Mouse (Mus musculus): ENCODE measurements around the gene Espl1.
A peak's percentile ranks its signal among the peaks of the same experiment; 100 is the strongest.

Gene Espl1

GRCm38 (mm10) chr15:102295633-102296367 lies at the start of gene Espl1:
TSS of gene Espl1 (plus strand) at chr15:102296266.
- DNase-seq (ENCODE audit: low read depth, low spot score) = peak; percentile 85

GRCm38 (mm10) chr15:102246866-102247251 lies 49.2 kb upstream of the Espl1 start:
- DNase-seq (ENCODE audit: low read depth, low spot score) = peak; percentile 93

DNA sequence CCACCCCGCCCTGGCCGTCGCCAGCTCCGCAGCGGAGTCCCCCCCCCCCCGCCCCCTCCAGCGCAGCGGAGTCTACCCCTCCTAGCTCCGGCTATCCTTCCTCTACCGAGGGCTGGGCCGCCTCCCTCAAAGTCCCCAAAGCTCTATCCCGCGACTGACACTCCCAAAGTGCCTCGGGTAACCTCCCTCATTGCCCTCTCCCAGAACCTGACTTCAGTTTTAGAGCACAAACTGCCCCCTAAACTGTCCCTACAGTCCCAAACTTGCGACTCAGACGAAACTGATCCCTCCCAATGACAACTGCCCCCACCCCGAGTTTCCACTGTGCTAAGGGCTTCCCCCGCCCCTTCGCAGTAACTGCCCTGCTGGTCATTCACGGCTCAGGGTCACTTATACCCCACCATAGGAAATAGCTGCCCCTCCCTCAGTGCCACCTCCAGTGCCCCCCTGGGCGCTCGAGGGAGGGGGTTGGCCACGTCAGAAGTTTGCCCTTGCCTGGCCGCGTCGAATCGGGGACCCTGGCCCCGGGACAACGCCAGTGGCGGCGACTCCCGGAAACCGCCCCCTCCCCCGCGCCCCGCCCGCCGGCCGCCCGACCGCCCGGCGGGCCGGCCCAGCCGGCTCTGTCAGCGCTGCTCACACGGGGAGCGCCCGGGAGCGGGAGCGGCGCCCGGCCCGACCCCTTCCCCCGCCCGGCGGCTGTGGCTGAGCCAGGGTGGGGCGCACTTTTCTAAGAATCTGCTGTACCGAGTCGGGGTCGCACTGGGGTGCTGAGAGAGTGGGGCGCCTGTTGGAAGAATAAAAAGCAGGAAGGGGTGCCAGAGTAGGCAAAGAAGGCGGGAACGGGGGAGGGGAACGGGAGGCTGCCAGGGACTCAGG lies 48.6 kb upstream of the Espl1 start:
- DNase-seq (ENCODE audit: low read depth, low spot score) = no peak

DNA sequence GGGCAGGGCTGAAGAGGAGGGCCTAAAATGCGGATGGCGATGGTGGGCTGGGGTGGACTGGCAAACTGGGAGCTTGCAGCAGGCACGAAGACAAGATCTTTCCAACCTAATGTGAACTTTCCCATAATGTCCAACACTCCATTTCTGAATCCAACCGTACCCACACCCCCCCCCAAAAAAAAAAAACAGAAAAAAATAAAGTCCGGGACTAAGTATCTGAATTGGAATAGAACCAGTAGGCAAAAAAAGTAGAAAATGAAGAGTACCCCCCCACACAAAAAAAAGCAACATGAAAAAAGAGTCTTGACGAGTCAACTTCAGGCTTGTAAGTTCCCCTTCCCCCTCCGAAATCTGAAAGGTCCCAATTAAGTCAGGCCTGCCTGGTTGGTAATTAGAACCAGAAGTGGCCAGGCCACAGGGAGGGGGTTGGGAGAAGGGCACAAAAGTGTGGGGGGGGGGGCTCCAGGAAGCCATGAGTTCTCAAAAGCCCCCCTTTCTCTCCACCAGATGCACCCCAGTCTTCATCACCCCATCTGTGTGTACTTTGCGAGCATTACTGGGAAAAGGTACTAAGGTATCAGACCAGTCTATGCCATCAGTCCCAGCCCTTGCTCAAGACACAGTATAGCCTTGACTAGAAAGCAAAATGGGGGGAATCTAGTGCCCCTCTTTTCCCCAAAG lies 47.8 kb upstream of the Espl1 start:
- no peak for DNase-seq (ENCODE audit: low read depth, low spot score)

DNA sequence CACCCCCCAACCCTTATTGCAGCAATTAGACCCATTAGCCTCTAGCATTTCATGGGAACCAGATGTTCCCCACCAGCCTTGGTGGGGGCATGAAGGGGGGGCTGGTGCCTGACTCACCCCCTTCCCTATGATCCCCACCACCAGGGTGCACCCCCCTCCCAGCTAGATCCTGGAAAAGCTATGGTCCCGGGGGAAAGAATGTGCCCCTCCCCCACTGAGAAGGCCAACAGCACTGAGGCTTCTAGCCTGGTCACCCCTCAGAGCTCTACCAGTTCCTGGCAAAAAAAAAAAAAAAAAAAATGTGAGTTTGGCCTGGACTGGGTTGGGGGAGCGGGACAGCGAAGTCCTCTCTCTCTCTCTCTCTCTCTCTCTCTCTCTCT lies 47.3 kb upstream of the Espl1 start:
- DNase-seq (ENCODE audit: low read depth, low spot score) = no peak

GRCm38 (mm10) chr15:102249251-102249691 lies 46.8 kb upstream of the Espl1 start:
- no peak for DNase-seq (ENCODE audit: low read depth, low spot score)

DNA sequence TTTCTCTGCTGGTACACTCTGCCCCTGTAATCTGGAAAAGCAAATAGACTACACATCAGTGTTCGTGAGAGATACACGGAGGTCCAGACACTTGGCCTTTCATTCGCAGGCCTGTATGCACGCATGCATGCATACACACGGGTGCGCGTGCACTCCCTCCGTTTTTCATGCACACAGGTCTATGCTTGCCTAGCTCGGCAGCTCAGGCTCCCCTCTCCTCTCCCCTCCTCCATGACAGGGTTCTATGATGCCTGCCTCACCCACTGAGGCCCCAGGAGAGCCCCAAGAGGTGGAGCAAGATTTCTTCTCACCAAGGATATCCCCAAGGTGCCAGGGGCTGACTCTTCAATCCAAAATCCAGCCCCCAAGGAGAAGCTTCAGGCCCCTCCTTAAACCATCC lies 46.1 kb upstream of the Espl1 start:
- no peak for DNase-seq (ENCODE audit: low read depth, low spot score)

DNA sequence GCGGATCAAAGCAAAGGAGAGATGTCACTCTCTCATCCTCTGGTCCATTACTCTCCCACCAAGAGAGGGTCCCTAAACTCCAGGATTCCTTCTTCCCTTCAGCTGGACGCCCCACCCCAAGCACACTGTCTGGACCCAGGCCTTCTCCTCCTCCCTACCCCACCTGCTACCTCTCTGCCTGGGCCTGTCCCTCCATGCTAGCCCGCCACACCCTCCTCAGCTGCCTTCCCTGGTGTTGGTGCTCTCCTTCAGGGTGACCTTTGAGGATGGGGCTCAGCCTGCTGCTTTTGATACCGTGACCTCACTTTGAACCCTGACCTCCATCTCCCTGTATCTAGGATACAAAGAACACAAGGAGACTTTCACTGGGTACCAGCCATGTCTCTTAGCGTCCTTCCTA lies 45.5 kb upstream of the Espl1 start:
- DNase-seq (ENCODE audit: low read depth, low spot score) = no peak

GRCm38 (mm10) chr15:102255547-102256255 lies 40.4 kb upstream of the Espl1 start:
- no peak for DNase-seq (ENCODE audit: low read depth, low spot score)

DNA sequence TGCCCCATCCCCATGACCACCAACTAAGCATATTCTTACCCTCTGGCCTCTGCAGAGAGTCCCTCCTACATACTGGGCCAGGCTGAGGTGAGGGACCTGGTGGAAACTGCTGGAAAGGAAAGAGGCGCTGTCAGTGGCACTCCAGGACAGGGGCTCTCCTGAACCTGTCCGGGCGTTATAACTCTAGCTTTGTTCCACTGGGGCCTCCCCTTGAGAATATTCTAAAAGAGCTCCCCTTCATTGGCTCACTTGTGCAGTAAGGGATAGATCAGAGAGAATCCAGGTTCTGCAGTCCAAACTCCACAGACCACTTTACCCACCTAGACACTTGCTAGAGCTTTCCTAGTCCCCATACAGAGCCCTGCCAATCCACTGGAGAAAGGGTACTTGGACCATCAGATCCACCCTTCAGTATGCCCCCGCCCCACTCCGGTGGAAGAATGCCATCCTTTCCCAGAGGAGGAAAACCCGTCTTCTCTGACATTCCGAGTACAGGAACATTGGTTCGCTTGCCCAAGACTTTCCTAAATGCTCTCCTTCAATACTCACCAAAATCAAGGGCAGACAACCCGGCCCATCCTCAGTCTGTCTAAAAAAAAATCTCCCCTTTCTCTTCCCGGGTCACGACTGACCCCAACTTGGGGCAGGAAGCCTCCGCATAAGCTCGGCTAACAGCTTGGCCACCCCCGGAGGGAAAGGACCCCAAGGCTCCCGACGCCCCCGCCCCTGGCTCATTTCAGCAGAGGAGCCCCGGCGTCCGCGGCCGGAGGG lies 39.5 kb upstream of the Espl1 start:
- no peak for DNase-seq (ENCODE audit: low read depth, low spot score)

DNA sequence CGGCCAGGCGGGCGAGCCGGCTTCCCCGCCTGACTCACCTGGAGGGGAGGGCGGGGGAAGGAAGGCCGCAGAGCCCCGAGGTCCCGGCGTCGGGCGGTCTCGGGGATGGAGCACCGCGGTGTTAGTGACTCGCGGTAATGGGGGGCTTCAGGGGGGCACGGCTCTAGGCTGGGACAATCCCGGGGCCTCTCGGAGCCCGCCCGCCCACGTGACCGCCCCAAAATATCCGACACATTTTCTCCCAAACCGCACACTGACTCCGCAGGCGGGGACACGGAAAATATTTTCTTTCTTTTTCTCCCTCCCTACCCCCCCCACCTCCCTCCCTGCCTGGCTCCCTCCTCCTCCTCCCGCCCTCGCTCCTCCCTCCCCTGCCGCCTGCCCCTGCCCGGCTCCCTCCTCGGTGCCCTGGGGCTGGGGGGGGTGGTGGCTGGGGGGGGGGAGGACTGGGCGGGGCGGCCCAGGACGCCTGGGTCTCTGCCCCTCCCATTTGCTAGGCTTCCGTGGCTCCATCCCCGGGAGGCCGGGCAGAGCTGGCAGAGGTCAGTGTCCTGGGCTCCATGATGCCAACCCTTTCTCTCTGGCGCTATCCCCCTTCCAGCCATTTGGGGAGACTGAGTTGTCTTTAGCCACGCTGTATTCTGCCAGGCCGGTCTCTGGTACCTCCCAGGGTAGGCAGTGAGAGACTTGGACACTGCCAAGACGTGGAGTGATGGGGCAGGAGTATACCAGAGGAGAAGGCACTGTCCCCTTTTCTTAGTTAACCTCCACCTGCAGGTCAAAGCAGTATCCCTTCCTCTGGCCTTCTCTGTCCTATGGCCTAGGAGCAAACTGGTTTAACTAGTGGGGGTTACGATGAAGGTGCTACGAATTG lies 38.6 kb upstream of the Espl1 start, which contains the start of gene Rarg:
Rarg (minus strand) TSS at position 316 of the 874 bp plus-strand sequence.
- DNase-seq (ENCODE audit: low read depth, low spot score) = no peak

DNA sequence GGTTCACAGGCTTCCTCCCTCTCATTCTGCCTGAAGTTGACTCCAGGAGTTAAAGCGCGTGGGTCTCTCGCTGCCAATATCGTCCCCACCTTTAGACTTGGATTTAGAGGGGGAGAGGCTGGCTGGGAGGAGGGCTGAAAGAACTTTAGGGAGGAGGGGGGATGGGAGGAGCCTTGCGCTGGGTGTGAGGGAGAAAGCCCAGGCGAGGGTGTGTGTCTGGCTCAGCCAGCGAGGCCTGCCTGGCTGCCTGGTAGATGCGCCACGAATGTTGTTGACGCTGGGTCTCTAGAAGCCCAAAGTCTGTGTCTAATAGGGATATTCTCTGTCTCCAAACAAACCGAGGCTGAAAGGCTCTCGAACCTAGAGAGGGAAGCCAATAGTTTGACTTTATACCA lies 38.0 kb upstream of the Espl1 start:
- no peak for DNase-seq (ENCODE audit: low read depth, low spot score)

DNA sequence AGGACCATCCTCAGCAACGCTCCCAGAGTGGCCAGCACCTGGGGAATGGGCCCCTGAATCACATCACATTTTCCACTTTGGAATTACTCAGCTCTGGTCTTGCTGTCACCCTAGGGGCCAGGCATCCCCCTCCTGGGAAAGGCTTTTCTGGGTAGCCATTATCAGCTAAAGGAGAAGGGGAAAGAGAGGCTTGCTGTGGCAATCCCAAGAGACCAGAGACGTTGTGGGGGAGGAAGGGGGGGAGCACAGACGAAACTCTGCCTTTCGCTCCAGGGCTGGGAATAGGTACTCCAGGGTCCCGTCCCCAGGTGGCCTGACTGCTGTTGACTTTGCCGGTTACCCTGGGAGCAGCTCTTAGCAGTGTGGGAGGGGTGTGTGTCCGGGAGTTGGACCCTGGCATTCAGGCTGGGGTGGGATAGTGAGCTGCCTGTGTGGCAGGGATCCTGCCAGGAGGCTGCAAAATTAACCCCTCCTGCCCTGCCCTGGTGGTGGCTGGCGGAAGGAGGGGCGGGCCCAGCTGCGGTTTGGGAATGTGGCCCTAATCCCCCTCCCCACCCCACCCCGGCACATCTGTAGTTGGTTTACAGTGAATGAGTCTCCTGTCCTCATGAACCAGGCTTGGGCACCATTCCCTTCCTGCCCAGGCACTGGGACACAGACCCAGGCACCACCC lies 37.3 kb upstream of the Espl1 start:
- no peak for DNase-seq (ENCODE audit: low read depth, low spot score)

- DNase-seq (ENCODE audit: low read depth, low spot score) = no peak
These were observed 33.5 kb upstream of the Espl1 start for GRCm38 (mm10) chr15:102262582-102262981.

DNA sequence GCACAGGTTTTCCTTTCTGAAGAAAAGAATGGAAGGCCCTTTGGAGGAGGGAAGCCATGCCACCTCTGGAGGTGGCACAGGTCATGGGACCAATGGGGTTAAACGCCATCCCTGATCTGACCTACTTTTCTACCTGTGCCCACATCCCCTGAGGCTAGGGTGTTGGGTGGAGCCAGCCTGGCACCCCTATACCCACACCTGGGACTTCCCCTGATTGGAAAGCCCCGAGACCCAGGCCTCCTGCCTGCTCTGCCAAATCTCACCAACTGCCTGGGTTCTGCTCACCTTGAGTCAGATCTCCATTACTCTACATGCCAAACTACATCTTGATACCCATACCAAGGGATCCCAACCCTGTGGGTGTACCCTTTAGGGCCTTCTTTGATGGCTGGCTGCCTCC lies 33.0 kb upstream of the Espl1 start:
- DNase-seq (ENCODE audit: low read depth, low spot score) = no peak

- DNase-seq (ENCODE audit: low read depth, low spot score) = no peak
These were observed 30.5 kb upstream of the Espl1 start for GRCm38 (mm10) chr15:102265548-102265947.

DNA sequence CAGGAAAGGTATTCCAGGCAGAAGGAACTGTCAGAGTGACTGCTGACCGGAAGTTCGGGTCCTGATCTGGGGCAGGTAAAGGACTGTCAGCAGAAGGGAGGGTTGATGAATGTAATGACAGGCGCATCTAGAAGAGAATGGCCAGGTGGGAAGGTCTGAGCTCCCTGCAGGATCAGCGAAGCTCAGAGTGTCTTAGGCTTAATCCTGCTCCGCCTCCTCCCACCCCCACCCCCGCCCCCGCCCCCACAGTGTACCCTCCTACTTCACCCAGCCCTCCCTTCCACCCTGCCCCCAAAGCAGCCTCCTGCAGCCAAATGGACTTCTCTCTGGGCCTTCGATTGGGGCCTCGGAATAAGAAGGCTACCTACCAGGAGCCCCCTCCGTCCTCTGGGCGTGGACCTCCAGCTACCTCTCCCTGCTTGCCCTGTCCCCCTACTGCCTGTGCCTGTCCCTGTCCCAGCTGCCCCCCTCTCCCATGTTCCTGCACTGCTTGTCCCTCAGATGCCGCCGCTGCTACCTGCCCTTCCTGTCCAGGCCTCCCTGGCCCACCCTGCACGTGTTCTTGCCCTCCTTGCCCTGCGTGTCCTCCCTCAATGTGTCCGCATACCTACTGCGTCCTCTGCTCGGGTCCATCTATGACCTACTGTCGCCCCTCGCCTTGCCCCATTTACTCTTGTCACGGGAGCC lies 25.6 kb upstream of the Espl1 start, which contains the start of gene Gm9918:
Gm9918 (plus strand) TSS at position 290 of the 687 bp plus-strand sequence.
- no peak for DNase-seq (ENCODE audit: low read depth, low spot score)

GRCm38 (mm10) chr15:102271441-102271840 lies 24.6 kb upstream of the Espl1 start:
- no peak for DNase-seq (ENCODE audit: low read depth, low spot score)
